Mouse (Mus musculus) intestine, embryonic 16.5 days (tissue): ENCODE measurements around the gene Spred3. TPM values are rescaled to one million over a fixed set of nuclear protein-coding genes. Genes with fewer than 3 reads are reported as not detected.
"Not testable (repeated sequence)": the region's sequence is repeated elsewhere in the genome, so short reads cannot be mapped to it uniquely, and the experiment has no call there.

Experiments
- ATAC-seq: fragments of 200-750 bp; cut with Nextera tagmentation; 2 replicates; pipeline ENCODE4 v1.8.0; 2017; ENCODE audit warnings: moderate TSS enrichment, moderate library complexity
- H3K27ac ChIP-seq: fragments of 300-500 bp; sonication (generic); 2 replicates; pipeline ENCODE4 v1.5.1; 2014; ENCODE audit warnings: mild to moderate bottlenecking, low read length
- H3K27me3 ChIP-seq: fragments of 300-500 bp; sonication (generic); replicated peaks from 2 replicates; pipeline ENCODE4 v1.6.1; 2014; ENCODE audit warnings: low read length, control low read depth, mixed read lengths; ENCODE audit not compliant: control insufficient read depth, insufficient read depth
- H3K36me3 ChIP-seq: fragments of 300-500 bp; sonication (generic); 2 replicates; pipeline ENCODE4 v1.6.1; 2014; ENCODE audit warnings: low read length, control low read depth; ENCODE audit not compliant: control insufficient read depth, insufficient read depth
- H3K4me1 ChIP-seq: fragments of 300-500 bp; sonication (generic); 2 replicates; pipeline ENCODE4 v1.6.1; 2014; ENCODE audit warnings: low read length, control low read depth, mixed read lengths; ENCODE audit not compliant: control insufficient read depth, insufficient read depth
- H3K4me2 ChIP-seq: fragments of 300-500 bp; sonication (generic); 2 replicates; pipeline ENCODE4 v1.6.1; 2014; ENCODE audit warnings: low read depth, low read length, control low read depth
- H3K4me3 ChIP-seq: fragments of 300-500 bp; sonication (generic); 2 replicates; pipeline ENCODE4 v1.5.1; 2014; ENCODE audit warnings: mild to moderate bottlenecking, low read length
- H3K9ac ChIP-seq: fragments of 300-500 bp; sonication (generic); 2 replicates; pipeline ENCODE4 v1.6.1; 2014; ENCODE audit warnings: low read depth, low read length
- H3K9me3 ChIP-seq: fragments of 300-500 bp; sonication (generic); 2 replicates; pipeline ENCODE4 v1.6.1; 2016; ENCODE audit warnings: low read length, control low read depth; ENCODE audit not compliant: control insufficient read depth
- WGBS: fragments of 180-500 bp; shearing (Covaris S2); extraction: QIAGEN DNeasy Blood & Tissue Kit; methylation state at CpG from one replicate; pipeline ENCODE4 v1.1.7; 2014; 5-methylcytosine and 5-hydroxymethylcytosine counted together
- polyA plus RNA-seq: library from polyadenylated mRNA; unstranded; fragments of >200 nt; fragmentation: Nextera tagmentation; extraction: Ambion mirVana; gene quantifications from 2 replicates; pipeline ENCODE4 v1.2.1, GENCODE M21; 2015

Gene Spred3
- polyA plus RNA-seq: 1.1 and 1.7 TPM in 2 replicates

DNA sequence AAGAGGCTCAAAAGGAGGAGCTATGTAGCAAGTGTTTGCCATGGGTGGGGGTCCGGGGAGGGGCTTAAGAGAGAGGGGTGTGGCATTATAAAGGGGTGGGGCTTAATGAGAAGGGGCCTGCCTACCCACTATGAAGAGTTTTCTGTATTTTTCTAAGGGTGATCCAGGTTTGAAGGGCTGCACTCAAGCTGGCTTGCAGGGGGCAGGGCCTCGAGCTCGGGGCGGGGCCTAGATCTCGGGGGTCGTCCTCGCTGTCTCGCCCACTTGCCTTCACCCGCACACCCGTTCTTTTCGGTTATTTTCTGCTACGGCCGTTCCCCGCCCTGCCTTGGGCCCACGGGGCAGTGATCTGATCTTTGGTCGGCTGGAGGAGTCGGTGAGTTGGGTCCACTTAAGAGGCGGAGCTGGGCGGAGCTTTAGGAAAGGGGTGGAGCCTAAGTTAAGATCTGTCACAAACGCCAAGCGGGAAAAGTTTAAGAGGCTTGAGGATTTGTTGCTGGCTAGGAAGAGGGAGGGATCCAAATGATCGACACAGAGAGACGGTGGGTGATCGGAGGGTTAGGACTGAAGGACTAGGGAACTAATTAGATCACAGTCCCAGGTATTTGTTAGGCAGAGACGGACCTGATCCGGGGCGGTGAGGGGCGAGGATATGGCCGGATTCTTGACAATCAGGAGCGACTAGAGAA lies at the start of gene Spred3, which contains the start of gene Ggn:
Gene Spred3 (minus strand): TSS at position 346 of the 689 bp plus-strand sequence.
Gene Ggn (plus strand): TSS at position 145 of the 689 bp plus-strand sequence.
- Histone ChIP-seq H3K4me2 (peak within 1 kb of the TSS; percentile 92), H3K9ac (peak within 1 kb of the TSS; percentile 68), H3K4me1 (peaks cover 17% of the 10 kb centered on the region), H3K27me3 (peaks cover 39% of the 10 kb centered on the region), H3K4me3 (peak within 1 kb of the TSS; percentile 57), H3K9me3 (no peaks in the 10 kb centered on the region), H3K27ac (peak within 1 kb of the TSS; percentile 51), H3K36me3 (peaks cover 11% of the 10 kb centered on the region)
- ATAC-seq: peak; percentile 74
- WGBS: under 1% methylated on average over 30 of the region's 30 CpGs

DNA sequence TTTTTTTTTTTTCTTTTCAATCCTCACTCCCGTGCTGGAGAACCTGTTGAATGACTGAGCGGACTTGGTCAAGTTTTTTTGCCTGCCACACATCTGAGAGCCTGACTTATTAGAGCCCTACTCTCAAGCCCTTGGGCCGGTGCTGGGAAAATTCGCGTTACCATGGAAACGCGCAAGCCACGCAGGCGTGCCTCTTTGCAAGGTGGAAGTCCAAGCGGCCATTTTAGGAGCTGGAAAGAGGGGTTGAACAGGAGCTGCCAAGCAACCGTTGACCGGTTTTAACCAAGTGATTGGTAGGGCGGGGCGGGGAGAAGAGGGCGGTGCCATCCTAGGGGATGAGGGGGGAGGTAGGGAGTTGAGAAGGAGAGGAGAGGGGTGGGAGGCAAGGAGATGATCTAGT lies 44.6 kb upstream of the Spred3 start:
- 54% methylated on average over 15 of the region's 15 CpGs for WGBS
- Histone ChIP-seq H3K27ac (no peak overlapping the region), H3K36me3 (0 out of 2 replicates have a peak, but pooled peaks cover 1% of the 10 kb centered on the region), H3K4me3 (no peak overlapping the region), H3K27me3 (no peaks in the 10 kb centered on the region), H3K9ac (no peak overlapping the region), H3K4me2 (no peak overlapping the region), H3K9me3 (peaks cover 1% of the 10 kb centered on the region; the same call in 1 of the 2 replicates), H3K4me1 (peaks cover 11% of the 10 kb centered on the region)
- ATAC-seq: no peak

DNA sequence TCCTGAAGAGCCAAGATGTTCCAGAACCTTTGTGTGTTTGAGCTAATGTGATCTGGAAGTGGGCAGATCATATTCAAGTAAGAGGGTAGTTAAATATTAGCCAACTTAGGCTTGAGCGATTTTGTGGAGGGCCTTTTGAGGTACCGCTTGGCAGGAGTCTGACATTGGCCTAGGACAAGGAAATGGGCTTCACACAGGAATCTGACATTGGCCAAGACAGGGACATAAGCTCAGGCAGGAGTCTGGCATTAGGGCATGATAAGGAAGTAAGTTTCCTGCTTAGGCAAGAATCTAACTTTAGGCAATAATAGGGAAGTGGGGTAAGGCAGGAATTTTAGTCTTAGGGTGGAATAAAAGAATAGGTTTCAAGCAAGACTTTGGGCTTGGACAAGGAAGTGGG lies 44.0 kb upstream of the Spred3 start:
- Histone ChIP-seq H3K27me3 (no peaks in the 10 kb centered on the region), H3K4me1 (peaks cover 11% of the 10 kb centered on the region), H3K9me3 (no peaks in the 10 kb centered on the region), H3K4me2 (no peak overlapping the region), H3K9ac (no peak overlapping the region), H3K27ac (no peak overlapping the region), H3K36me3 (no peaks in the 10 kb centered on the region), H3K4me3 (no peak overlapping the region)
- no peak for ATAC-seq
- WGBS: 45% methylated on average over 2 of the region's 2 CpGs

DNA sequence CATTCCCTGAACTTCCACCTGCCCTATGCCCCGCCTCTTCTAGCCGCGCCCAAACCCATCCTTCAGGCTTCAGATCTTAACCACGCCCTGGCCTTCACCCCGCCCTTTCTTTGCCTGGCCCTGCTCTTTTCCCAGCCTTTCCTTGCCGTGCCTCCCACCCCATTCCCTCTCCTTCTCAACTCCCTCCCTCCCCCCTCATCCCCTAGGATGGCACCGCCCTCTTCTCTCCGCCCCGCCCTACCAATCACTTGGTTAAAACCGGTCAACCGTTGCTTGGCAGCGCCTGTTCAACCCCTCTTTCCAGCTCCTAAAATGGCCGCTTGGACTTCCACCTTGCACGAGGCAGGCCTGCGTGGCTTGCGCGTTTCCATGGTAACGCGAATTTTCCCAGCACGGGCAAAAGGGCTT lies 43.5 kb upstream of the Spred3 start, which contains the start of gene Catsperg1:
Gene Catsperg1 (minus strand): TSS at position 361 of the 408 bp plus-strand sequence.
- Histone ChIP-seq H3K9me3 (no peaks in the 10 kb centered on the region), H3K27ac (no peak within 1 kb of the TSS), H3K36me3 (no peaks in the 10 kb centered on the region), H3K27me3 (no peaks in the 10 kb centered on the region), H3K4me3 (no peak within 1 kb of the TSS), H3K4me1 (peaks cover 11% of the 10 kb centered on the region), H3K4me2 (no peak within 1 kb of the TSS), H3K9ac (no peak within 1 kb of the TSS)
- WGBS: 4% methylated on average over 20 of the region's 20 CpGs
- peak; percentile 32; the same call in 1 of the 2 replicates for ATAC-seq

DNA sequence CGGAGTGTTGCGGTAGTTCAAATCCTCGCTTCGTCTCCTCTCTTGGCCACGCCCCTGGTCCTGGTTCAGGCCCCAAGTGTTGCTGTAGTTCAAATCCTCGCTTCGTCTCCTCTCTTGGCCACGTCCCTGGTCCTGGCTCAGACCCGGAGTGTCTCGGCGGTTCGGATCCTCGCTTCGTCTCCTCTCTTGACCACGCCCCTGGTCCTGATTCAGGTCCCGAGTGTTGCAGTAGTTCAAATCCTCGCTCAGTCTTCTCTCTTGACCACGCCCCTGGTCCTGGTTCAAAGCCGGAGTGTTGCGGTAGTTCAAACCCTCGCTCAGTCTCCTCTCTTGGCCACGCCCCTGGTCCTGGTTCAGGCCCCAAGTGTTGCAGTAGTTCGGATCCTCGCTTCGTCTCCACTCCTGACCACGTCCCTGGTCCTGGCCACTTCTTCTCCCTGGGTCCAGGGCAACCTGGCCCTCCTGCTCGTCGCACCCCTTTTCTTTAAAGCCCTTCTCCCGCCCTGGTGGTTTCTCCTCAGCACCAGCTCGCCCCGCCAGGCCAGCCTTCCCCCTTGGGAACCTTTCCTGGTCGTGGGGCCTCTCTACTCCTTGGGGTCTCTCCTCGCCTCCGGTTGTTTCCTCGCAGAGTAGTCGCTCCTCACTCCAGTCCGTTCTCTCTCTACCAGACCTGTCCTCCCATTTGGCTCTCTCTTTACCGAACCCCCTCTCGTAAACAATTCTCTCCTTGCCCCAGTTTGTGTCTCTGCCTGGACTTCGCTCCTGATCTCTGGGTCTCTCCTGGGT lies 42.8 kb upstream of the Spred3 start:
- not testable (repeated sequence) for H3K36me3 ChIP-seq, H3K27ac ChIP-seq, H3K4me2 ChIP-seq, H3K4me3 ChIP-seq, H3K9me3 ChIP-seq, ATAC-seq, H3K9ac ChIP-seq, H3K27me3 ChIP-seq
- 25% methylated on average over 40 of the region's 40 CpGs for WGBS
- H3K4me1 ChIP-seq: peaks cover 11% of the 10 kb centered on the region

DNA sequence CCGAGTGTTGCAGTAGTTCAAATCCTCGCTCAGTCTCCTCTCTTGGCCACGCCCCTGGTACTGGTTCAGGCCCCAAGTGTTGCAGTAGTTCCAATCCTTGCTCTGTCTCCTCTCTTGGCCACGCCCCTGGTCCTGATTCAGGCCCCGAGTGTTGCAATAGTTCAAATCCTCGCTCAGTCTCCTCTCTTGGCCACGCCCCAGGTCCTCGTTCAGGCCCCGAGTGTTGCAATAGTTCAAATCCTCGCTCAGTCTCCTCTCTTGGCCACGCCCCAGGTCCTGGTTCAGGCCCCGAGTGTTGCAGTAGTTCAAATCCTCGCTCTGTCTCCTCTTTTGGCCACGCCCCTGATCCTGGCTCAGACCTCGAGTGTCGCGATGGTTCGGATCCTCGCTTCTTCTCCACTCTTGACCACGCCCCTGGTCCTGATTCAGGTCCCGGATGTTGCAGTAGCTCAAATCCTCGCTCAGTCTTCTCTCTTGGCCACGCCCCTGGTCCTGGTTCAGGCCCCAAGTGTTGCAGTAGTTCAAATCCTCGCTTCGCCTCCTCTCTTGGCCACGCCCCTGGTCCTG lies 42.1 kb upstream of the Spred3 start:
- no peak for ATAC-seq
- WGBS: 22% methylated on average over 26 of the region's 26 CpGs
- H3K27ac ChIP-seq: no peak overlapping the region

DNA sequence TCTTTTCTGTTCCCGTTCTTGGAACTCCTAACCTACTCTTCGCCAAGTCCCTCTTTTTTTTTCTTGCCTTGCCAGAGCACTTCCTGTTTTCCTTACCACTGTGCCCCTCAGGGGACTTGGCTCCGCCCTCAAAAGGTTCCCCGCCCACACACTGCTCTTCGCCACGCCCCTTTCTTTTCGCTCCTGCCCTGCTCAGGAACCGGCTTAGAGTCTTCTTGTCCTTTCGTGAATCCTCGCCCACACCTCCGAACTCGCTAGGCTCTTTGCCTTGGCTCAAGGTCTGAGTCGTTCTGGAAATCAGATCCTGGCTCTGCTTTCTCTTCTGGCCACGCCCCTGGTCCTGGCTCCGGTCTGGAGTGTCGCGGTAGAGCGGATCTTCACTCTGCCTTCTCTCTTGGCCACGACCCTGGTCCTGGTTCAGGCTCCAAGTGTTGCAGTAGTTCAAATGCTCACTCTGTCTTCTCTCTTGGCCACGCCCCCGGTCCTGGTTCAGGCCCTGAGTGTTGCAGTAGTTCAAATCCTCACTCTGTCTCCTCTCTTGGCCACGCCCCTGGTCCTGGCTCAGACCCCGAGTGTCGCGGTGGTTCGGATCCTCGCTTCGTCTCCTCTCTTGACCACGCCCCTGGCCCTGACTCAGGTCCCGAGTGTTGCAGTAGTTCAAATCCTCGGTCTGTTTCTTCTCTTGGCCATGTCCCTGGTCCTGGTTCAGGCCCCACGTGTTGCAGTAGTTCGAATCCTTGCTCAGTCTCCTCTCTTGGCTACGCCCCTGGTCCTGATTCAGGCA lies 41.4 kb upstream of the Spred3 start:
- WGBS: 5% methylated on average over 34 of the region's 34 CpGs
- H3K4me2 ChIP-seq: peak overlapping the region; percentile 66
- H3K27ac ChIP-seq: peak overlapping the region; percentile 80
- no peaks in the 10 kb centered on the region for H3K27me3 ChIP-seq
- peak; percentile 89 for ATAC-seq
- H3K4me1 ChIP-seq: peaks cover 11% of the 10 kb centered on the region
- H3K4me3 ChIP-seq: peak overlapping the region; percentile 51
- no peaks in the 10 kb centered on the region for H3K9me3 ChIP-seq
- H3K36me3 ChIP-seq: no peaks in the 10 kb centered on the region
- peak overlapping the region; percentile 63 for H3K9ac ChIP-seq

More for the DNA sequence above, 42.1 kb upstream of the Spred3 start:
- no peaks in the 10 kb centered on the region for H3K36me3 ChIP-seq
- H3K9me3 ChIP-seq: no peaks in the 10 kb centered on the region
- H3K9ac ChIP-seq: peak overlapping the region; percentile 63; the same call in 1 of the 2 replicates
- no peaks in the 10 kb centered on the region for H3K27me3 ChIP-seq
- peaks cover 11% of the 10 kb centered on the region for H3K4me1 ChIP-seq
- peak overlapping the region; percentile 66 for H3K4me2 ChIP-seq
- H3K4me3 ChIP-seq: peak overlapping the region; percentile 51

DNA sequence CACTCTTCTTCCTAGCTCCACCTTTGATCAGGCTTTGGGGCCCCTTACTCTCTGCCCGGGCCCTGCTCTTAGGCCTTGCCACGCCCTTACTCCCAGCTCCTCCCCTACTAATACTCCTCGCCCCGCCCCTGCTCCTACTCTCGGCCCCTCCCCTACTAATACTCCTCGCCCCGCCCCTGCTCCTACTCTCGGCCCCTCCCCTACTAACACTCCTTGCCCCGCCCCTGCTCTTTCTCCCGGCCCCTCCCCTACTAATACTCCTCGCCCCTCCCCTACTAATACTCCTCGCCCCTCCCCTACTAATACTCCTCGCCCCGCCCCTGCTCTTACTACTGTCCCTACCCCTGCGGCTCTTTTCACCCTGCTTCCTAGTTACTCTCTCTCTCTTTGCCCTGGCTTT lies 40.8 kb upstream of the Spred3 start:
- H3K9ac ChIP-seq, H3K9me3 ChIP-seq, H3K36me3 ChIP-seq, H3K27me3 ChIP-seq: not testable (repeated sequence)
- Histone ChIP-seq H3K4me3 (peak overlapping the region; percentile 51), H3K4me1 (peaks cover 11% of the 10 kb centered on the region), H3K4me2 (peak overlapping the region; percentile 66), H3K27ac (peak overlapping the region; percentile 80)
- peak; percentile 60 for ATAC-seq
- WGBS: 23% methylated on average over 15 of the region's 15 CpGs
